Mouse (Mus musculus) hindbrain, postnatal 0 days (tissue): ENCODE measurements at regions not wholly inside any gene's neighbourhood (a gene's known extent, or its start where the extent isn't known, plus 50 kb on each side); places are given as distances from the start of the nearest gene placed in this dataset.

Source experiments
- ATAC-seq: fragments of 200-750 bp; cut with Nextera tagmentation; 2 replicates; pipeline ENCODE4 v1.8.0; 2017; ENCODE audit warnings: mild to moderate bottlenecking, moderate TSS enrichment, moderate library complexity
- DNase-seq: peaks from one replicate; pipeline ENCODE4 v3.0.0-alpha.2; 2015; ENCODE audit warnings: low spot score
- H3K27ac ChIP-seq: fragments of 300-500 bp; sonication (generic); 2 replicates; pipeline ENCODE4 v1.5.1; 2014; ENCODE audit warnings: mild to moderate bottlenecking
- H3K27me3 ChIP-seq: fragments of 300-500 bp; sonication (generic); 2 replicates; pipeline ENCODE4 v1.6.1; 2014; ENCODE audit warnings: low read length, mixed read lengths; ENCODE audit not compliant: insufficient read depth
- H3K36me3 ChIP-seq: fragments of 300-500 bp; sonication (generic); 2 replicates; pipeline ENCODE4 v1.6.1; 2014; ENCODE audit warnings: low read length, mixed read lengths; ENCODE audit not compliant: insufficient read depth
- H3K4me1 ChIP-seq: fragments of 300-500 bp; sonication (generic); 2 replicates; pipeline ENCODE4 v1.6.1; 2014; ENCODE audit warnings: antibody characterized with exemption, low read length, mixed read lengths; ENCODE audit not compliant: insufficient read depth
- H3K4me2 ChIP-seq: fragments of 300-500 bp; sonication (generic); 2 replicates; pipeline ENCODE4 v1.6.1; 2014; ENCODE audit warnings: low read depth, mild to moderate bottlenecking, low read length, moderate library complexity, mixed read lengths
- H3K4me3 ChIP-seq: fragments of 300-500 bp; sonication (generic); 2 replicates; pipeline ENCODE4 v1.5.1; 2014; ENCODE audit warnings: low read length
- H3K9ac ChIP-seq: fragments of 300-500 bp; sonication (generic); replicated peaks from 2 replicates; pipeline ENCODE4 v1.6.1; 2014; ENCODE audit warnings: mild to moderate bottlenecking, low read length, moderate library complexity, mixed read lengths
- H3K9me3 ChIP-seq: fragments of 300-500 bp; sonication (generic); 2 replicates; pipeline ENCODE4 v1.6.1; 2016; ENCODE audit warnings: low read length, mixed read lengths
- CTCF ChIP-seq: IDR thresholded peaks from 2 replicates; pipeline ENCODE4 v1.5.1; 2016; ENCODE audit warnings: antibody characterized with exemption, control low read depth, low read depth
- WGBS: fragments of 180-500 bp; shearing (Covaris S2); extraction: QIAGEN DNeasy Blood & Tissue Kit; methylation state at CpG from one replicate; pipeline ENCODE4 v1.1.7; 2014; 5-methylcytosine and 5-hydroxymethylcytosine counted together

DNA sequence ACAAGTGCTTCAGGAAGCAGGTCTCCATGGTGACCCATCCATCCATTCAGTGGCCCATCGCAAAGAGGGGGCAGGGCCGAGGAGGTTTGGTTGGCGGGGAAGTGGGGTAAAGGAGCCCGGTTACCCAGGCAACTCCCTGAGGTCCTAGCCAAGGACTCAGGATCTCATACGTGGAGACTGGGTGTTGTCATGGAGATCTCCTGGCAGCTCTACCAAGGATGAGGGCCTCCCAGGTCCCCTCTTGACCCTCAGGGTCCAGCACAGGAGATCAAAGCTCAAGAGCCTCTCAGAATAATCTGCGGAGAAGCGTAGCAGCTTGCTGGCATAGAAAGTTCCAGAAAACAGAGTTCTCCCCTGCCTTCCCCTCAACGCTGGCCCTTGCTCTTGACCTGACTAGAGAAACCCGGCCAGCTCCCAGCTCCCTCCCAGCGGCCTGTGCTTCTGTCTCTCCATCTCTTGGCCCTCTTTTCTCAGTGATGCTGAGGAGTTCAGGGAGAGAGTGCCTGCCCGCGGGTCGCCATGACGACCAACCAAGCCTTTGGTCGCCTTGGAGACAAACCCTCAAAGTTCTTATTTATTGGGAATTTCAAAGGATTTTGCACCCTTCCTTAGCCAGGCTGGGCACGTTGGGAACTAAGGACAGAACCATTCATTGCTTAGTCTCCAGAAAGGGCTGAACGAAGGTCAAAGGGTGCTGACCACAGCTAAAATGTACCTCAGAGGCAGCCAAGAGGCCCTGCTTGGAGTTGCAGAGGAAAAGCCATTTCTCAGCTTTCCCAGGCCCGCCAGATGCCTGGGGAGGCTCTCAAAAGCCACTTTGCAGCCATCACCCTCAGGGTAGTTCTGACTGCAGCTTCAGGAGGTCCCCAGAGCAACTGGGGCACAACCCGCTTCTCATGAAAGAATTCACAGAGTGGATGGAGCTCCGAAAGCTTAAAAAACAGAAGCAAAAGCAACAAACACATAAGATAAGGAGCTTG, 60.0 kb downstream of the Ubiad1 start:
- Histone ChIP-seq H3K4me1 (peaks cover 5% of the 10 kb centered on the region; the same call in 1 of the 2 replicates), H3K4me2 (0 out of 2 replicates have a peak overlapping the region, but pooled peaks have one; percentile 6), H3K4me3 (no peak overlapping the region), H3K27me3 (no peaks in the 10 kb centered on the region), H3K36me3 (no peaks in the 10 kb centered on the region), H3K9me3 (no peaks in the 10 kb centered on the region), H3K9ac (no peak overlapping the region), H3K27ac (peak overlapping the region; percentile 75)
- WGBS: 14% methylated on average over 20 of the region's 20 CpGs
- DNase-seq (peak; percentile 89), ATAC-seq (peak; percentile 94)
- no peak; the same call in 1 of the 2 replicates for TF ChIP-seq CTCF

DNA sequence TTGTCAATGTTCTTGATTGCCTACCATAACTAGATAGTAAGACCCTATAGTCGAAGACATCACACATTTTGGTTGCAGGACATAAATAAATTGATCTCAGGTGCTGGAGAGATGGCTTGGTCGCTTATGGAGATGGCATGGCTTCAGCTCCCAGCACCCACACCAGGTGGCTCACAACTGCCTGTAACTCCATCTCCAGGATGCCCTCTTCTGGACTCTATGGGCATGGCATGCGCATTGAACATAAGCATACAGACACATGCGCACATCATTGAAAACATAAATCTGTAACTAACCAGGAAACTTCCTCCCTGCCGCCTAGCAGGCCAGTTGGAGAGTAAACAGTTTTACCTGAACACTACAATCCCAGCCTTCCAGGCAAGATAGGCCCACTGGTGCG, 64.0 kb downstream of the Ubiad1 start:
- no peak for ATAC-seq
- Histone ChIP-seq H3K27me3 (no peaks in the 10 kb centered on the region), H3K9ac (no peak overlapping the region), H3K36me3 (no peaks in the 10 kb centered on the region), H3K27ac (no peak overlapping the region), H3K9me3 (no peaks in the 10 kb centered on the region), H3K4me3 (no peak overlapping the region), H3K4me1 (peaks cover 14% of the 10 kb centered on the region), H3K4me2 (no peak overlapping the region)
- TF ChIP-seq CTCF: peak; percentile 44
- 94% methylated on average over 6 of the region's 6 CpGs for WGBS
- DNase-seq: no peak

DNA sequence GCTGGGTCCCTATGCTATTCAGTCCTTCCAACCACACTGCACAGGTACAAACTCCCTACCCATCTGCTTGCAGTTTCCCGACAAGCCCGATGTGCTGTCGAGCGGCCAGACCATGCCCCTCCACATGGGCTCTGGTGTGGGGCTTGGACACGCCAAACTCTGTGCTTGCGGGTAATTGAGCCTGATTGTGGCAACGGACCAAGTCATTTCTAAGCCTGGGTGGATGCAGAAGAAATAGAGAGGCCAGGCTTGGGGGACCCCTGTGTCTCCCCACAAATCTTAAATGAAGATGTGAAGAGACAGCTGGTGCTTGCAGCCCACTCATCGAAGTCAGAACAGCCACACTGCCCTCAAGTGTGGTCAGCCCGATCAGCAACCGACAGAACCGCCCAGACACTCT, 66.1 kb downstream of the Ubiad1 start:
- TF ChIP-seq CTCF: peak; percentile 23; the same call in 1 of the 2 replicates
- WGBS: 45% methylated on average over 11 of the region's 11 CpGs
- H3K9ac ChIP-seq: no peak overlapping the region
- peaks cover 11% of the 10 kb centered on the region for H3K4me1 ChIP-seq
- no peak overlapping the region for H3K4me2 ChIP-seq
- DNase-seq (peak; percentile 63), ATAC-seq (peak; percentile 59)
- no peaks in the 10 kb centered on the region for H3K27me3 ChIP-seq
- no peaks in the 10 kb centered on the region for H3K36me3 ChIP-seq
- H3K4me3 ChIP-seq: no peak overlapping the region
- H3K27ac ChIP-seq: no peak overlapping the region
- H3K9me3 ChIP-seq: no peaks in the 10 kb centered on the region

DNA sequence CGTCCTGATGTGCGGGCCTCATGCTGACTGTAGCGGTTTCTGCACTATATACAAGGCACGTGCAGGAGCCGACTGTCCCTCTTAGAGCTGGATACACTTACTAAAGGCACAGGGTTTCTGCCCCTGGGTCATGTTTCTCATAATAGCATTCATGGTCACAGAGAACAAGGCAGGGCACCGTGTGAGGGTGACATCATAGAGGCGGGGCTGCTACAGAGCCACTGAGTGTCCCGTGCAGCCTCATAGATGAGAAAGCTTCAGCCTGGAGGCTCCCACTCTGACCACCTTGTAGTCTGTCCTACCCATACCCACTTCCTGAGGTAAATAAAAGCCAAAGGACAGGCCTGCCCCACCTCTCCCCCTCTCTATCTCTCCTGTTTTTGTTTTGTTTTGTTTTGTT, 67.2 kb downstream of the Ubiad1 start:
- no peak for TF ChIP-seq CTCF
- 44% methylated on average over 8 of the region's 8 CpGs for WGBS
- Histone ChIP-seq H3K27ac (no peak overlapping the region), H3K9me3 (no peaks in the 10 kb centered on the region), H3K4me2 (no peak overlapping the region), H3K27me3 (no peaks in the 10 kb centered on the region), H3K36me3 (no peaks in the 10 kb centered on the region), H3K4me3 (no peak overlapping the region), H3K4me1 (peaks cover 9% of the 10 kb centered on the region), H3K9ac (no peak overlapping the region)
- DNase-seq: no peak
- no peak for ATAC-seq

DNA sequence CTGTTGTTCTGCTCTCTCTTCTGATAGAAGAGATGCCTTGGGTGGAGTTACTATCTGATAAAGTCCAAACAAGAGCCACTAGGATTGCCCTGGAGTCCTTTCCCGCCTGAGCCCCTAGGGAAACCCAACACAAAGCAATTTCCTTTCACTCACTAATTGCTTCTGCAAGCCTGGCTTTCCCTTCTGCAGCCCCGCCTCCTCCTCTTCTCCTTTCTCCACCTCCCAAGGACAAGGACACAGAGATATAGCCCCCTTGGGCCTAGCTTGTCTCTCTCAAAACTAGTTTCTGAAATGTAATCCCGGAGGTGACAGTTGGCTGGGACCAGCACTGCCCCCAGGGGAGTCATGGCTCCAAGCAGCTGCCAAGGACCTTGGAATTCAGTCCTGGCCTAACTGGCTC, 68.1 kb downstream of the Ubiad1 start:
- H3K36me3 ChIP-seq: no peaks in the 10 kb centered on the region
- H3K9ac ChIP-seq: no peak overlapping the region
- 21% methylated on average over 3 of the region's 3 CpGs for WGBS
- no peaks in the 10 kb centered on the region for H3K9me3 ChIP-seq
- no peak overlapping the region for H3K27ac ChIP-seq
- no peak overlapping the region for H3K4me3 ChIP-seq
- no peak overlapping the region for H3K4me2 ChIP-seq
- DNase-seq: peak; percentile 54
- H3K4me1 ChIP-seq: peaks cover 9% of the 10 kb centered on the region
- no peak for TF ChIP-seq CTCF
- no peak for ATAC-seq
- H3K27me3 ChIP-seq: no peaks in the 10 kb centered on the region

DNA sequence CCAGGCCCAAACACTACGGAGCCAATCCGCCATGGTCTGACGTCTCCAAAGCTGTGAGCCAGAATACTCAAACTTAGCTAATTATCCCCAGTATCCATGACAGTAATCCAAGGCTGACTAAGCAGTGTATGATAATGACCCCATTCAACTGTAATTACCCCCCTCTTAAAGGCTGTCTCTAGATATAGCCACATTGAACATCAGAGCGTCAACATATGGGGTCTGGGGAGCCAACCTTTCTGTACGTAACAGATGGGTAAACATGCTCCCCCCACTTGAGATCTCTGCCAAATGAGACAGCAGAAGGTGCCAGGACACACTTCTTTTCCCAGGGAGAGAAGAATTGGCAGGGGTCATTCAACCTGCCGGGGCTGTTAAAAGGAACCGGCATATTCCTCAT, 73.1 kb downstream of the Ubiad1 start:
- no peak overlapping the region for H3K27ac ChIP-seq
- H3K4me2 ChIP-seq: no peak overlapping the region
- H3K4me1 ChIP-seq: peaks cover 4% of the 10 kb centered on the region; the same call in 1 of the 2 replicates
- ATAC-seq: peak; percentile 50; the same call in 1 of the 2 replicates
- no peak overlapping the region for H3K4me3 ChIP-seq
- peak; percentile 55 for DNase-seq
- TF ChIP-seq CTCF: no peak
- no peaks in the 10 kb centered on the region for H3K9me3 ChIP-seq
- no peaks in the 10 kb centered on the region for H3K36me3 ChIP-seq
- no peaks in the 10 kb centered on the region for H3K27me3 ChIP-seq
- H3K9ac ChIP-seq: no peak overlapping the region
- 59% methylated on average over 7 of the region's 7 CpGs for WGBS

DNA sequence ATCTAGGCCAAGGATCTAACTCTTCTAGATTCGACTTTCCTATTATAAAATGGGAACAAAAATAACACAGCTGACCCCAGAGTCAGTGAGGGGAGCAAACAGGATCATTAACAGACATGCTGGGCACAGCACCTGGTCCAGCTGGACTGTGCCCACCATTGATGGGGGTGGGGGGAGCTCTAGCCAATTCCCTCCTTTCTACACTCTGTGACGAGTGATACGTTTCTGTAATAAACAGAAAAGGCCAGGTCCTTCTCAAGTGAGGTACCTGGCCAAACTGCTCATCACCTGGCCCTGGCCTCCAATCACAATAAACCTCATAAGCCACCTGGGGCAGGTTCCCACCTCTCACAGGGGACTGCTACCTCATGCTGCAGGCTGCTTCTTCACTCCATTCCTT, 76.9 kb downstream of the Ubiad1 start:
- no peaks in the 10 kb centered on the region for H3K4me1 ChIP-seq
- no peak overlapping the region for H3K4me3 ChIP-seq
- no peaks in the 10 kb centered on the region for H3K9me3 ChIP-seq
- TF ChIP-seq CTCF: no peak
- H3K27ac ChIP-seq: no peak overlapping the region
- 67% methylated on average over 3 of the region's 3 CpGs for WGBS
- DNase-seq (no peak), ATAC-seq (no peak)
- no peaks in the 10 kb centered on the region for H3K27me3 ChIP-seq
- H3K36me3 ChIP-seq: no peaks in the 10 kb centered on the region
- H3K9ac ChIP-seq: no peak overlapping the region
- H3K4me2 ChIP-seq: no peak overlapping the region
